Mouse (Mus musculus): ENCODE measurements around the gene Slc1a2.

DNA sequence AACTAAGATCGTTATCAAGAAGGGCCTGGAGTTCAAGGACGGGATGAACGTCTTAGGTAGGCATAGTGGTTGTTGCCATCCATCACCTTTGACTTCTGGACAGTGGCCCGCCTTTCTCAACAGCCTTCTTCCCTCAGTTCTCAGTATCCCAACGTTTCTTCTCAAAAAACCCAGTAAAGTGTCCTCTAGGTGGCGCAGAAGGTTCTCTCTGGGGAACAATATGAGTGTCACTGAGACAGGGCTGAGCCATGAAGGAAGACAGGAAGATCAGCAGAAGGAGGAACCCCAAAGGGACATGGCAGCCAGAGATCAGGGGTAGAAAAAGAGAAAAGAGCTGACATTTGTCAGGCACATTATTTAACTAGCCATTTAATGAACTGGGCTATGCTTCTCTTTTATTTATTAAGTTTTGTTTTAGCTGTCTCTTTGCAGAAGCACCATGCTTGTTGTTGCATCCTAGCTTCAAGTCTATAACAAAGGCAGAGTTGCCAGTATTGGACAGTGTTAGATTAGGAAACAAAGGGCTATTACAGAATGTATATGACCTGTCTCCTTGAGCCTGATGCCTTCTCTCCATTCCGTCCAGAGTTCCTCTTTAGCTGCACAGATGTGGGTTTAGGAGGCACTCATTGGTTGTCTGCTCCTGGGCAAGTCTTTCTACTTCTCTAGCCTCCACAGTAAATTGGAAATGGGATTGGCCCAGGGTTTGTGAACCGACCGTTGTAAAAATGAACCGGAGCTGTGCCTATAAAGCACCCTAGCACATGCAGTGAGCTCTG, 85.6 kb downstream of the Slc1a2 start:
- TF ChIP-seq EP300 (IDR thresholded peaks at IDR 0.05; ENCODE audit: low read depth) (no peak), CTCF (IDR thresholded peaks at IDR 0.05; ENCODE audit: low read depth) (peak; percentile 72)
